Mouse (Mus musculus) liver, adult 2 months (tissue): ENCODE measurements around the gene Rpa3. TPM values are rescaled to one million over a fixed set of nuclear protein-coding genes. Genes with fewer than 3 reads are reported as not detected.

Experiments used
- DNase-seq: peaks from one replicate; pipeline ENCODE4 v3.0.0-alpha.2; 2011; ENCODE audit warnings: low read depth, low spot score; ENCODE audit errors: extremely low read depth
- H3K27ac ChIP-seq: fragments of 200-500 bp; replicated peaks from 2 replicates; pipeline ENCODE4 v1.5.1; 2012; ENCODE audit warnings: low read depth, mild to moderate bottlenecking, control low read depth, inconsistent platforms, low read length; ENCODE audit not compliant: insufficient read depth
- H3K27me3 ChIP-seq: fragments of 200-500 bp; 2 replicates; pipeline ENCODE4 v1.6.1; 2012; ENCODE audit warnings: mild to moderate bottlenecking, moderate library complexity, low read length, inconsistent platforms; ENCODE audit not compliant: control insufficient read depth, insufficient read depth
- H3K36me3 ChIP-seq: fragments of 200-500 bp; 2 replicates; pipeline ENCODE4 v1.6.1; 2012; ENCODE audit warnings: low read length, inconsistent platforms; ENCODE audit not compliant: control insufficient read depth, insufficient read depth
- H3K4me1 ChIP-seq: fragments of 200-500 bp; 2 replicates; pipeline ENCODE4 v1.6.1; 2011; ENCODE audit warnings: low read length; ENCODE audit not compliant: control insufficient read depth, insufficient read depth
- H3K4me3 ChIP-seq: fragments of 200-500 bp; 2 replicates; pipeline ENCODE4 v1.5.1; 2011; ENCODE audit warnings: low read depth, mild to moderate bottlenecking, control low read depth, low read length, moderate library complexity; ENCODE audit not compliant: insufficient read depth
- H3K79me2 ChIP-seq: fragments of 200-500 bp; 2 replicates; pipeline ENCODE4 v1.6.1; 2012; ENCODE audit warnings: inconsistent platforms, mild to moderate bottlenecking, low read length, moderate library complexity; ENCODE audit not compliant: control insufficient read depth, insufficient read depth
- H3K9ac ChIP-seq: fragments of 200-500 bp; 2 replicates; pipeline ENCODE4 v1.6.1; 2012; ENCODE audit warnings: low read depth, mild to moderate bottlenecking, control low read depth, inconsistent platforms, low read length
- CTCF ChIP-seq: fragments of 200-500 bp; IDR thresholded peaks from 2 replicates; pipeline ENCODE4 v1.5.1; 2011; ENCODE audit warnings: low read depth, low read length, control low read depth
- POLR2A ChIP-seq: fragments of 200-500 bp; IDR thresholded peaks from 2 replicates; pipeline ENCODE4 v1.6.1; 2011; ENCODE audit warnings: low read length, control low read depth; ENCODE audit not compliant: insufficient read depth; ENCODE audit errors: extremely low read depth
- WGBS: fragments of 180-500 bp; shearing (Covaris S2); methylation state at CpG from one replicate; pipeline ENCODE4 v1.1.7; 2018; 5-methylcytosine and 5-hydroxymethylcytosine counted together
- polyA plus RNA-seq: library from polyadenylated mRNA; depleted of rRNA; stranded (reverse); fragments of >200 nt; gene quantifications from 2 replicates; pipeline ENCODE4 v1.2.3, GENCODE M21; 2012
- total RNA-seq: library from RNA; depleted of rRNA; stranded (reverse); fragments of >200 nt; gene quantifications from 2 replicates; pipeline ENCODE4 v1.2.3, GENCODE M21; 2014

Gene Rpa3
- total and polyA plus RNA-seq, 2 experiments = 1.6 to 17.1 TPM

- no peak overlapping the region for H3K4me3 ChIP-seq
- WGBS = 13% methylated on average over 1 of the region's 1 CpGs
These were observed 16.1 kb upstream of the Rpa3 start for GRCm38 (mm10) chr6:8275098-8275497.

GRCm38 (mm10) chr6:8274387-8275054 is 15.5 kb upstream of the Rpa3 start:
- Histone ChIP-seq H3K9ac (no peak overlapping the region), H3K36me3 (no peaks in the 10 kb centered on the region), H3K27ac (no peak overlapping the region), H3K4me3 (no peak overlapping the region), H3K79me2 (no peaks in the 10 kb centered on the region), H3K4me1 (peaks cover 4% of the 10 kb centered on the region; the same call in 1 of the 2 replicates), H3K27me3 (no peaks in the 10 kb centered on the region)
- TF ChIP-seq POLR2A (no peak), CTCF (peak; percentile 64)
- DNase-seq = peak; percentile 53
- WGBS = 32% methylated on average over 6 of the region's 6 CpGs

More at GRCm38 (mm10) chr6:8275098-8275497, 16.1 kb upstream of the Rpa3 start:
- Histone ChIP-seq H3K27ac (no peak overlapping the region), H3K4me1 (peaks cover 4% of the 10 kb centered on the region; the same call in 1 of the 2 replicates), H3K36me3 (no peaks in the 10 kb centered on the region), H3K9ac (no peak overlapping the region), H3K27me3 (no peaks in the 10 kb centered on the region), H3K79me2 (no peaks in the 10 kb centered on the region)
- peak; percentile 48 for DNase-seq
- TF ChIP-seq CTCF (no peak), POLR2A (no peak)

- Histone ChIP-seq H3K79me2 (peaks cover 4% of the 10 kb centered on the region; the same call in 1 of the 2 replicates), H3K27ac (no peak overlapping the region), H3K36me3 (no peaks in the 10 kb centered on the region), H3K9ac (no peak overlapping the region), H3K27me3 (no peaks in the 10 kb centered on the region), H3K4me1 (peaks cover 4% of the 10 kb centered on the region; the same call in 1 of the 2 replicates), H3K4me3 (no peak overlapping the region)
- DNase-seq = peak; percentile 77
- TF ChIP-seq POLR2A (no peak), CTCF (no peak)
- 54% methylated on average over 3 of the region's 3 CpGs for WGBS
These were observed 12.1 kb upstream of the Rpa3 start for GRCm38 (mm10) chr6:8271047-8271446.

- 0 out of 2 replicates have a peak, but pooled peaks cover under 1% of the 10 kb centered on the region for H3K36me3 ChIP-seq
These were observed 683 bp upstream of the Rpa3 start for GRCm38 (mm10) chr6:8259667-8260044.

GRCm38 (mm10) chr6:8258316-8258715 is 657 bp downstream of the Rpa3 start:
- 1% methylated on average over 6 of the region's 6 CpGs for WGBS
- H3K4me1 ChIP-seq = peaks cover 2% of the 10 kb centered on the region; the same call in 1 of the 2 replicates
- H3K4me3 ChIP-seq = peak overlapping the region; percentile 84
- H3K79me2 ChIP-seq = peaks cover 6% of the 10 kb centered on the region; the same call in 1 of the 2 replicates
- H3K27ac ChIP-seq = peak overlapping the region; percentile 35
- DNase-seq = no peak
- no peak for TF ChIP-seq CTCF
- TF ChIP-seq POLR2A = no peak
- H3K27me3 ChIP-seq = no peaks in the 10 kb centered on the region
- 0 out of 2 replicates have a peak, but pooled peaks cover 1% of the 10 kb centered on the region for H3K36me3 ChIP-seq
- H3K9ac ChIP-seq = peak overlapping the region; percentile 84; the same call in 1 of the 2 replicates

More at GRCm38 (mm10) chr6:8259667-8260044, 683 bp upstream of the Rpa3 start:
- under 1% methylated on average over 8 of the region's 8 CpGs for WGBS
- no peaks in the 10 kb centered on the region for H3K27me3 ChIP-seq
- TF ChIP-seq POLR2A = no peak
- TF ChIP-seq CTCF = 0 out of 2 replicates have a peak, but pooled peaks have one; percentile 8
- peak overlapping the region; percentile 80 for H3K27ac ChIP-seq
- DNase-seq = no peak
- peak overlapping the region; percentile 89 for H3K4me3 ChIP-seq
- H3K9ac ChIP-seq = peak overlapping the region; percentile 83
- H3K4me1 ChIP-seq = peaks cover 2% of the 10 kb centered on the region; the same call in 1 of the 2 replicates
- peaks cover 6% of the 10 kb centered on the region; the same call in 1 of the 2 replicates for H3K79me2 ChIP-seq

- no peak overlapping the region for H3K27ac ChIP-seq
- DNase-seq = no peak
- no peaks in the 10 kb centered on the region for H3K4me1 ChIP-seq
- H3K36me3 ChIP-seq = peaks cover 36% of the 10 kb centered on the region
- no peak overlapping the region for H3K9ac ChIP-seq
- no peak overlapping the region for H3K4me3 ChIP-seq
- no peaks in the 10 kb centered on the region for H3K27me3 ChIP-seq
- no peaks in the 10 kb centered on the region for H3K79me2 ChIP-seq
- TF ChIP-seq POLR2A = no peak
- no peak for TF ChIP-seq CTCF
- WGBS = 85% methylated on average over 3 of the region's 3 CpGs
These were observed 30.4 kb downstream of the Rpa3 start for GRCm38 (mm10) chr6:8228596-8228995.
